Mouse (Mus musculus): Measurements from ENCODE around the gene Tspan14.

The Tspan14 gene

GRCm38 (mm10) chr14:40885225-40885624, 81.4 kb downstream of the Tspan14 start:
- no peak for DNase-seq (ENCODE audit: low spot score in 2 of 2)

- no peak for DNase-seq (ENCODE audit: low spot score in 2 of 2)
These were observed 92.0 kb downstream of the Tspan14 start for GRCm38 (mm10) chr14:40874565-40874964.

DNA sequence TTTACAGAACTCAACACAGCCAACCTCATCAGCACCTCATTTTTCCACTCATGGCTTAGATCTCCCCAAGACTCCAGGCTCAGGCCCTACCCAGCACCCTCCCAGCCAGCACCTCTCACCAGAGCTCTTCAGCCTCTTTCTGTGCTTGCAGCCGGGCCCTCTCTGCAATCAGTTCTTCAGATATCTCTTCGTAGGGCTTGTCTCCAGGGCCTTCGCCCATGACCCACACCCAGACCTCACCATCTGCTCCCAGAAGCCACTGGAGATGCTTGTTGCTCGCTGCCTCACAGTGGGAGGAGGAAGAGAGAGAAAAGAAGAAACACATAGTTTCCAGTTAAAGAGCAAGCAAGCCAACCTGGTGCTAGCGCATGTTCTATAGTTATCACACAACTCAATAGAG, 92.6 kb downstream of the Tspan14 start:
- DNase-seq (ENCODE audit: low spot score in 2 of 2): no peak

- DNase-seq (ENCODE audit: low spot score in 2 of 2): no peak
These were observed 96.0 kb downstream of the Tspan14 start for GRCm38 (mm10) chr14:40870598-40870997.

- DNase-seq (ENCODE audit: low spot score in 2 of 2): no peak
These were observed 101.6 kb downstream of the Tspan14 start for GRCm38 (mm10) chr14:40864811-40865514.

DNA sequence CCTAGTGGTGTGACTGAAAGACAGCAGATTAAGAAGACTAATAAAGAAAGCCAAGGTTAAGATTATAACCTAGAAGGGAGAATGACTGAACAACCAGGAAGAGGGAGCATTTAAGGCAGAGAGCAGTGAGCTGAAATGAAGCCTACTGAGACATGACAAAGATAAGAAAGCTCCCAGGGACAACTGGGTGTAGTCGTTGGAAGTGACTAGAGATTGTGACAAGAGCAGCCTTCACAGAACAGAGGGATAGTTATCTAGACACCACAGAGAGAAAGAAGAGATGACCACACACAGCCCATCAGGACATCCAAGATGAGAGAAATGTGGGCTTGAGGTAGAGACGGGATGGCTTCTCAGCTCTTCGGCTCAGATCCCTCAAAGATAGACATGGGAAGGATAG, 102.9 kb downstream of the Tspan14 start:
- no peak for DNase-seq (ENCODE audit: low spot score in 2 of 2)

DNA sequence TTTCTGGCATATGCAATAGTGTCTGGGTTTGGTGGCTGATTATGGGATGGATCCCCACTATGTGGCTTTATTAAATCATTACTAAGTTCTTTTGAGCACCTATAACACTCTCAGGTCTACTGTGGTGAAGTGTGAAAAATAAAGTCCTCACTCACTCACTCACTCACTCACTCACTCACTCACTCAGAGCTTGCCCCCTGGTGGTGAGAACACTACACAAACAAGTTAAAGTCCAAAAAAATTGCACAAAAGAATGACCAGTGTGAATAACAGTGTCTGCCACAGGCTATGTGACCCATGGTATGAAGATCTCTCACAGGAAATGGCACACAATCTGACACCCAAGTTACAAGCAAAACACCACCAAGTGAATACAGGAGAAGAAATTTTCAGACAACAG, 103.6 kb downstream of the Tspan14 start:
- no peak for DNase-seq (ENCODE audit: low spot score in 2 of 2)
